Mouse (Mus musculus): ENCODE measurements at regions not wholly inside any gene's neighbourhood (a gene's known extent, or its start where the extent isn't known, plus 50 kb on each side); places are given as distances from the start of the nearest gene placed in this dataset.

- no peaks in the 10 kb centered on the region for H3K4me1 ChIP-seq (ENCODE audit: control insufficient read depth, insufficient read depth, low read length)
- 50% methylated on average over 8 of the region's 8 CpGs for WGBS
- no peaks in the 10 kb centered on the region for H3K27me3 ChIP-seq (ENCODE audit: control insufficient read depth, insufficient read depth, low read length)
- no peak overlapping the region for H3K27ac ChIP-seq (replicated peaks; ENCODE audit: low read depth, low read length)
- H3K4me2 ChIP-seq (ENCODE audit: low read depth, severe bottlenecking) = no peak overlapping the region
- DNase-seq (ENCODE audit: low spot score) (peak; percentile 24), ATAC-seq (ENCODE audit: insufficient number of reproducible peaks, low FRiP score, low TSS enrichment, low read depth) (no peak)
- H3K9me3 ChIP-seq (ENCODE audit: control insufficient read depth, low read length) = no peaks in the 10 kb centered on the region
- H3K36me3 ChIP-seq (ENCODE audit: control insufficient read depth, insufficient read depth, low read length) = no peaks in the 10 kb centered on the region
- H3K4me3 ChIP-seq (ENCODE audit: low read depth, low read length) = no peak overlapping the region
- H3K9ac ChIP-seq (ENCODE audit: low read length) = no peak overlapping the region
Measured at GRCm38 (mm10) chr6:22443573-22443972, 87.5 kb upstream of the Fam3c start.

GRCm38 (mm10) chr6:22443170-22443569 is 87.1 kb upstream of the Fam3c start:
- Histone ChIP-seq H3K36me3 (ENCODE audit: control insufficient read depth, insufficient read depth, low read length) (no peaks in the 10 kb centered on the region), H3K4me3 (ENCODE audit: low read depth, low read length) (no peak overlapping the region), H3K4me2 (ENCODE audit: low read depth, severe bottlenecking) (no peak overlapping the region), H3K27me3 (ENCODE audit: control insufficient read depth, insufficient read depth, low read length) (no peaks in the 10 kb centered on the region), H3K27ac (replicated peaks; ENCODE audit: low read depth, low read length) (no peak overlapping the region), H3K4me1 (ENCODE audit: control insufficient read depth, insufficient read depth, low read length) (no peaks in the 10 kb centered on the region), H3K9me3 (ENCODE audit: control insufficient read depth, low read length) (no peaks in the 10 kb centered on the region), H3K9ac (ENCODE audit: low read length) (no peak overlapping the region)
- 78% methylated on average over 3 of the region's 3 CpGs for WGBS
- no peak for DNase-seq (ENCODE audit: low spot score)
- ATAC-seq (ENCODE audit: insufficient number of reproducible peaks, low FRiP score, low TSS enrichment, low read depth) = no peak

GRCm38 (mm10) chr6:22442591-22442990 is 86.5 kb upstream of the Fam3c start:
- Histone ChIP-seq H3K27me3 (ENCODE audit: control insufficient read depth, insufficient read depth, low read length) (no peaks in the 10 kb centered on the region), H3K4me2 (ENCODE audit: low read depth, severe bottlenecking) (no peak overlapping the region), H3K36me3 (ENCODE audit: control insufficient read depth, insufficient read depth, low read length) (no peaks in the 10 kb centered on the region), H3K4me3 (ENCODE audit: low read depth, low read length) (no peak overlapping the region), H3K4me1 (ENCODE audit: control insufficient read depth, insufficient read depth, low read length) (no peaks in the 10 kb centered on the region), H3K27ac (replicated peaks; ENCODE audit: low read depth, low read length) (no peak overlapping the region), H3K9ac (ENCODE audit: low read length) (no peak overlapping the region), H3K9me3 (ENCODE audit: control insufficient read depth, low read length) (no peaks in the 10 kb centered on the region)
- WGBS = 88% methylated on average over 8 of the region's 8 CpGs
- no peak for DNase-seq (ENCODE audit: low spot score)
- no peak for ATAC-seq (ENCODE audit: insufficient number of reproducible peaks, low FRiP score, low TSS enrichment, low read depth)

- H3K36me3 ChIP-seq (ENCODE audit: control insufficient read depth, insufficient read depth, low read length) = no peaks in the 10 kb centered on the region
- ATAC-seq (ENCODE audit: insufficient number of reproducible peaks, low FRiP score, low TSS enrichment, low read depth) = no peak
- no peak for DNase-seq (ENCODE audit: low spot score)
- no peaks in the 10 kb centered on the region for H3K4me1 ChIP-seq (ENCODE audit: control insufficient read depth, insufficient read depth, low read length)
- H3K27ac ChIP-seq (replicated peaks; ENCODE audit: low read depth, low read length) = no peak overlapping the region
- 80% methylated on average over 9 of the region's 9 CpGs for WGBS
- no peaks in the 10 kb centered on the region for H3K9me3 ChIP-seq (ENCODE audit: control insufficient read depth, low read length)
- no peak overlapping the region for H3K9ac ChIP-seq (ENCODE audit: low read length)
- no peaks in the 10 kb centered on the region for H3K27me3 ChIP-seq (ENCODE audit: control insufficient read depth, insufficient read depth, low read length)
- no peak overlapping the region for H3K4me3 ChIP-seq (ENCODE audit: low read depth, low read length)
- no peak overlapping the region for H3K4me2 ChIP-seq (ENCODE audit: low read depth, severe bottlenecking)
Measured at GRCm38 (mm10) chr6:22439871-22440270, 83.8 kb upstream of the Fam3c start.

GRCm38 (mm10) chr6:22429026-22429425 is 73.0 kb upstream of the Fam3c start:
- H3K4me2 ChIP-seq (ENCODE audit: low read depth, severe bottlenecking) = no peak overlapping the region

GRCm38 (mm10) chr6:22424161-22424807 is 68.2 kb upstream of the Fam3c start:
- no peak overlapping the region for H3K27ac ChIP-seq (replicated peaks; ENCODE audit: low read depth, low read length)
- H3K4me3 ChIP-seq (ENCODE audit: low read depth, low read length) = no peak overlapping the region
- no peaks in the 10 kb centered on the region for H3K9me3 ChIP-seq (ENCODE audit: control insufficient read depth, low read length)
- no peaks in the 10 kb centered on the region for H3K36me3 ChIP-seq (ENCODE audit: control insufficient read depth, insufficient read depth, low read length)
- no peak for ATAC-seq (ENCODE audit: insufficient number of reproducible peaks, low FRiP score, low TSS enrichment, low read depth)
- DNase-seq (ENCODE audit: low spot score) = no peak
- H3K4me2 ChIP-seq (ENCODE audit: low read depth, severe bottlenecking) = no peak overlapping the region
- H3K9ac ChIP-seq (ENCODE audit: low read length) = no peak overlapping the region
- 90% methylated on average over 10 of the region's 10 CpGs for WGBS
- no peaks in the 10 kb centered on the region for H3K4me1 ChIP-seq (ENCODE audit: control insufficient read depth, insufficient read depth, low read length)
- H3K27me3 ChIP-seq (ENCODE audit: control insufficient read depth, insufficient read depth, low read length) = no peaks in the 10 kb centered on the region

More at GRCm38 (mm10) chr6:22429026-22429425, 73.0 kb upstream of the Fam3c start:
- Histone ChIP-seq H3K27me3 (ENCODE audit: control insufficient read depth, insufficient read depth, low read length) (no peaks in the 10 kb centered on the region), H3K9ac (ENCODE audit: low read length) (no peak overlapping the region), H3K4me1 (ENCODE audit: control insufficient read depth, insufficient read depth, low read length) (no peaks in the 10 kb centered on the region), H3K9me3 (ENCODE audit: control insufficient read depth, low read length) (no peaks in the 10 kb centered on the region), H3K27ac (replicated peaks; ENCODE audit: low read depth, low read length) (no peak overlapping the region), H3K36me3 (ENCODE audit: control insufficient read depth, insufficient read depth, low read length) (no peaks in the 10 kb centered on the region), H3K4me3 (ENCODE audit: low read depth, low read length) (no peak overlapping the region)
- WGBS = 74% methylated on average over 3 of the region's 3 CpGs
- DNase-seq (ENCODE audit: low spot score) = no peak
- ATAC-seq (ENCODE audit: insufficient number of reproducible peaks, low FRiP score, low TSS enrichment, low read depth) = no peak

- Histone ChIP-seq H3K4me2 (ENCODE audit: low read depth, severe bottlenecking) (no peak overlapping the region), H3K27ac (replicated peaks; ENCODE audit: low read depth, low read length) (no peak overlapping the region), H3K36me3 (ENCODE audit: control insufficient read depth, insufficient read depth, low read length) (no peaks in the 10 kb centered on the region), H3K27me3 (ENCODE audit: control insufficient read depth, insufficient read depth, low read length) (no peaks in the 10 kb centered on the region), H3K9ac (ENCODE audit: low read length) (no peak overlapping the region), H3K4me1 (ENCODE audit: control insufficient read depth, insufficient read depth, low read length) (no peaks in the 10 kb centered on the region), H3K9me3 (ENCODE audit: control insufficient read depth, low read length) (no peaks in the 10 kb centered on the region), H3K4me3 (ENCODE audit: low read depth, low read length) (no peak overlapping the region)
- WGBS = 87% methylated on average over 9 of the region's 9 CpGs
- ATAC-seq (ENCODE audit: insufficient number of reproducible peaks, low FRiP score, low TSS enrichment, low read depth) (no peak), DNase-seq (ENCODE audit: low spot score) (no peak)
Measured at GRCm38 (mm10) chr6:22423070-22423980, 67.3 kb upstream of the Fam3c start.

GRCm38 (mm10) chr6:22421551-22421950 is 65.5 kb upstream of the Fam3c start:
- no peak for ATAC-seq (ENCODE audit: insufficient number of reproducible peaks, low FRiP score, low TSS enrichment, low read depth)

More at GRCm38 (mm10) chr6:22421551-22421950, 65.5 kb upstream of the Fam3c start:
- Histone ChIP-seq H3K9me3 (ENCODE audit: control insufficient read depth, low read length) (no peaks in the 10 kb centered on the region), H3K27ac (replicated peaks; ENCODE audit: low read depth, low read length) (no peak overlapping the region), H3K9ac (ENCODE audit: low read length) (no peak overlapping the region), H3K27me3 (ENCODE audit: control insufficient read depth, insufficient read depth, low read length) (no peaks in the 10 kb centered on the region), H3K36me3 (ENCODE audit: control insufficient read depth, insufficient read depth, low read length) (no peaks in the 10 kb centered on the region), H3K4me1 (ENCODE audit: control insufficient read depth, insufficient read depth, low read length) (no peaks in the 10 kb centered on the region), H3K4me3 (ENCODE audit: low read depth, low read length) (no peak overlapping the region), H3K4me2 (ENCODE audit: low read depth, severe bottlenecking) (no peak overlapping the region)
- WGBS = 89% methylated on average over 2 of the region's 2 CpGs
- no peak for DNase-seq (ENCODE audit: low spot score)
